Mouse (Mus musculus): ENCODE data around the gene Wars. TPM values are rescaled to one million over a fixed set of nuclear protein-coding genes. Genes with fewer than 3 reads are reported as not detected.
"Not testable (repeated sequence)": the region's sequence is repeated elsewhere in the genome, so short reads cannot be mapped to it uniquely, and the experiment has no call there.

Wars gene
- total and polyA plus RNA-seq, 3 experiments, result 53.2 to 66.3 (median 61.5) TPM

DNA sequence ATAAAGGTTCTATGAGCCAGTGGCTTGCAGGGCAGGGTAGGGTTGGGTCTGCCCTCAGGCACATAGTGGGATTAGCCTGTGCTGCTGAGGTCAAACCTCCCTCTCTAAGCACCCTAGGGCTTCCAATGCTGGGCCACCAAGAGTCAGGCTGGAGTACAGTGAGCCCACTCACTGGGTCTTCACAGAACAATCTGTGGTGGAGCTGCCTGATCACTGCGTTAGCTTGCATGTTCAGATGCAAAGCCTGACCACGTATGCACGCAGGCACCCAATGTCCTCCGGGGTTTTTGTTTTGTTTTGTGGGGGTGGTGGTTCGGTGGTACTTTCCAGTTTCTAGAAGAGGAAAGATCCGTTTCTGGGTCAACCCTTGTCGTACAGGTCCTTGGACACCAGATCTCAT lies 36.9 kb downstream of the Wars start:
- DNase-seq, result no peak

DNA sequence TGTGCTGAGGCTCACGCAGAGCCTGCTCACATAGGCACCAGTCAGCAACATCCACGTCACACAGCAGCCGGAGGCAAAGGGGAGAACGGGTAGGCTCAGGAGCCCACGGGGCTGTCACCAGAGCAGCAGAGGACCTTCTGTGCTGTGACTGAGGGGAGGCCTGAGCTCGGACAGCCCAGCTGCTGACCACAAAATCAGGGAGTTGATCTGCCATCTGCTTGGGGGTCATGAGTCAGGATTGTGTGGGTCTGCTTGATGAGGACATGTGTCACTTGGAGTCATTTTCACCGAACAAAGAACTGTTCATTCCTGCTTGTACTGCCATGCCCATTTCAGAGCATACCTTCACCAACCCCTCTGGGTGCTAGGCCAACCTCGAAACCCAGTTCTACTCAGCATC lies 37.8 kb downstream of the Wars start:
- no peak for DNase-seq

DNA sequence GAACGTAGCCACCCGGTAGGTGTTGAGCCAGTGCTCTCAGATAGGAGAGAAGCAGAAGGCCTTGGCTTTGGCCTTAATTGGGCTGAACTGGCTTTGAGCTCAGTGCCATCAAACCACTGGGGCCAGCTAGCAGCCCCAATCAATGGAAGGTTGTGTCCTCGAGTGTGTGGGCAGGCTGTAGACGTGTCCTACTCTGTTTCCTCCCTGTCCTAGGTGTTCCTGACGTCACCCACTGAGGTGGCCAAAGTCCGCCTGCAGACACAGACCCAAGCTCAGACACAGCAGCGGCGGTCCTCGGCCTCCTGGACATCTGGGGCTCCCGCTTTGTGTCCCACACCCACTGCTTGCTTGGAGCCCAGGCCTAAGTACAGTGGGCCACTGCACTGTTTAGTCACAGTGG lies 38.9 kb downstream of the Wars start:
- DNase-seq, result peak; percentile 10

DNA sequence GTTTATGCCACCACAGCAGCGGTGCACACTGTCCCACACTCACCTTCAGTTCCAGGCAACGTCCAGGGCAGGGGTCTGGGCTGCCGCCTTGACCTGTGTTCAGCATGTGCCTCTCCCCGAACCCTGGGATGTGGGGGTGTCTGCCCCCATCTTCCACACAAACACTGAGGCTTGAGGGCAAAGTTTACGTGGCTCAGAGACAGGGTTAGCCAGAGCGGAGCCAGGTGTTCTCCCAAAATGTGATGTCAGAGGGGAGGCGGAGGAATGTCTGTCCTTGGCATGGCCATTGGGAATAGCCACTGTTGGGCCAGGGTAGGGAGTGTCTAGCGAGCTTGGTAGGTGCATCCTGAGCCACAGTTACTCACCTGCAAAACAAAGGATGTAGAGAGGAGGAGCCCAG lies 41.2 kb downstream of the Wars start:
- DNase-seq, result no peak

DNA sequence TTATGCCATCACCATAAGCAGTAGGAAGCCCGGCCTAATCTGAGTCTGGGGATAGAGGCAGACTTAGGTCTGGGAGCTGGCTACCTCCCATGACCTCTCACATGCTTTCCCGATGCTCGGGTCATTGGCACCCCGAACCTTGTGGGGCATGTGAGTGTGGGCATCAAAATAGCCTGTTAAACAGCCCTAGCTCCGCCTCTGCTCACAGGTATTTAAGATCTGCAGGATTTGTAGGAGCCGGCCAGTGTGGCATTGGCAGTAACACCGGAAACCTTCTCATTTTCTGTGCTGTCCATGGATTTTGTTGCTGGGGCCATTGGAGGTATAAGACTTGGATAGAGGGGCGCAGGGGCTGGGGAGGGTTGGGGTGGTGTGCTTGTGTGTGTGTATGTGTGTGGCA lies 43.1 kb downstream of the Wars start:
- DNase-seq, result peak; percentile 23

DNA sequence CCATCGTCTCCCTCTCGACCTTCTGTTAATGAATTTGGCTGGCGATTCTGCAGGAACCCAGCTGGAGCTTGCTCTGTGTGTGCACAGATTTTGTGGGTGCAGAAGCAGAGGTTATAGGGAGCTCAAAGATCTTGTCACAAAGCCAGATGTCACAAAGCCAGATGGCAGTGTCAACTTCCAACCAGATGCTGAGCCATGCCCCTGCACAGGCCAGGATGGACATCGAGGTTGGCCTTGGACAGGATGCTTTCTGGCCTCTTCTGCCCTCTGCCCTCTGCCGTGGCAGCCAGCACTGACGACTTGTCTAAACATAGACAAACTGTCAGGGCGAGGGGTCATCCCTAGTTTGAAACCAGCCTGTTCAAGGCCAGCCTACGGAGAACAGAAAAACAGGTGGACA lies 43.8 kb downstream of the Wars start:
- DNase-seq, result peak; percentile 42

DNA sequence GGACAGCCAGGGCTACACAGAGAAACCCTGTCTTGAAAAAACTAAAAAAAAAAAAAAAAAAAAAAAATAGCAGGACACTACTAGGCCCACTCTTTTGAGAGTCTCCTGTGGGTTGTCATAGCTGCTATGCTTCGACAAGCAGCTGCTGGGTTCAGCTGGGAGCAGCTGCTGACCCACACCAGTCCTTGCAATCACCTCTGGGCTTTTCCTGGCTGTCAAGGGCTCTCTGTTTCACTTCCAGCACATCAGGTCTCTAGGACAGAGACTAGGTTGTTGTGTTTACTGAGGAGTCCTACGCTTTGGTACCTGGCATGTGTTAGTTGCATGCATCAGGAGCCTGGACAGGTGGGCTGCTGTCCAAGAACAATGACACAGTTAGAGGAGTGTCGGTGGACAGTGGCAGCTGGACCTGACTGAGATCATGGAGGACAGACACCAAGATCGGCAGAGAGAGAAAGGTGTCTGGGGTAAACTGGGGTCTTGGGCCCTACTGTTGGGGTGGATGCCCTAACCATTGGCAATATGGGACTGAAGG lies 44.4 kb downstream of the Wars start:
- DNase-seq, result peak; percentile 23

DNA sequence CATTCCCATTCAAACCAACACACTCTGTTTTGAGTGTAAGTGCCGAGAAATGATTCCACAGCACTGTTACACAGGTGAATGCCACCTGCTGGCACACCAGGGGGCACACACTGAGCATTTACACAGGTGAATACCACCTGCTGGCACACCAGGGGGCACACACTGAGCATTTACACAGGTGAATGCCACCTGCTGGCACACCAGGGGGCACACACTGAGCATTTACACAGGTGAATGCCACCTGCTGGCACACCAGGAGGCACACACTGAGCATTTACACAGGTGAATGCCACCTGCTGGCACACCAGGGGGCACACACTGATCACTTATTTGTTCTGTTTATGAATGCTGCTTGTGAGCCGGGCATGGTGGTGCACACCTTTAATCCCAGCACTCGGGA lies 45.9 kb downstream of the Wars start:
- DNase-seq, result not testable (repeated sequence)

DNA sequence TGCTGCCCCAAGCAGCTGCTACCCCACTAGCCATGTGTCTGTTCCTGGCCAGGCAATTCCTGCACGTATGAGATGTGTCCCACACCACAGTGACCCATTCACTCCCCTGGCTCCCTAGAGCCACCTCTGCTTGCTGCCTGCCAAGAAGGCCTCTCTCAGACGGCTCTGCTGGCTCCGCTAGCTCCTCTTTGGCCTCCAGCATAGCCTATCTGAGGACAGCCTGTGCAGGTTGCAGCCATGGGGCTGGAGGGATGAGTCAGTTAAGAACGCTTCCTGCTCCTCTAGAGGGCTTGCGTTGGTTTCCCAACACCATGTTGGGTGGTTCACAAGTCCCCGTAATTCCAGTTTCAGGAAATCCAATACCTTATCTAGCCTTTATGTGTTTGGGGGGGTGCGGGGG lies 51.3 kb downstream of the Wars start:
- peak; percentile 54 for DNase-seq

DNA sequence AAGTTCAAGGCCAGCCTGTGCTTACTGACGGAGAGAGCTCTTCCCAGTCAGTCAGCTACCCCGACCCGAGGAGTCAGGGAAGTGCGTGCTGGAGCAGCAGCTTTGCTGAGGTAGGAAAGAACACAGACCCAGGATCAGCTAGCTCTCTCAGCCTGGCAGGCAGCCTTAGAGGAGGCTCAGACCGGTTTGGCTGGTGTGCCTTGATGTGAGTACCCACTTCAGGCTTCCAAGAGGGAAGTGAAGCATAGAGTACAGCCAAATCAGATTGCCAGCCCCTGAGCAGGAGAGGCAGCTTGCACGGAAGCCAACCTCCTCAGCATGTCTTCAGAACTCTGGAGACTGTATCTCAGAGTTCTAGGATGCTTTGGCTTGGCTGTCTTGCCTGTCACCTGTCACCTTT lies 52.8 kb downstream of the Wars start:
- no peak for DNase-seq

DNA sequence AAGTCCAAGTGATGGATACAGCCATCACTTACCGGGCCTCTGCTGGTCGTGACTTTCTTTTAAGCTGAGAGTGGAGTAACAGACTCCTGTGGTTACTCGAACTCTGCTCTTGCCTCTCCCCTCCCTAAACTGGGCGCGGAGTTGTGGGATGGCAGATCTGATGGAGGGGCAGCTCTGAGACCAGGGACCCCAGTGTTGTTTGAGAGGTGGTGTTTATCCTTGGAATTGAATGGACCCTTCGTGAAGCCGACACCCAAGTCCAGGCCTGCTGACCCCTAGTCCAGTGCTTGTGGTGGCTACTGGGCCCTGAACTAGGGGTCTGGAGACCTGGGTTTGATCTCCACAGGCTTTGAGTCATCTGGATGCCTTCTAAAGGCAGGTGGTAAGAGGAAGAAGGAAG lies 57.3 kb downstream of the Wars start:
- no peak for DNase-seq

DNA sequence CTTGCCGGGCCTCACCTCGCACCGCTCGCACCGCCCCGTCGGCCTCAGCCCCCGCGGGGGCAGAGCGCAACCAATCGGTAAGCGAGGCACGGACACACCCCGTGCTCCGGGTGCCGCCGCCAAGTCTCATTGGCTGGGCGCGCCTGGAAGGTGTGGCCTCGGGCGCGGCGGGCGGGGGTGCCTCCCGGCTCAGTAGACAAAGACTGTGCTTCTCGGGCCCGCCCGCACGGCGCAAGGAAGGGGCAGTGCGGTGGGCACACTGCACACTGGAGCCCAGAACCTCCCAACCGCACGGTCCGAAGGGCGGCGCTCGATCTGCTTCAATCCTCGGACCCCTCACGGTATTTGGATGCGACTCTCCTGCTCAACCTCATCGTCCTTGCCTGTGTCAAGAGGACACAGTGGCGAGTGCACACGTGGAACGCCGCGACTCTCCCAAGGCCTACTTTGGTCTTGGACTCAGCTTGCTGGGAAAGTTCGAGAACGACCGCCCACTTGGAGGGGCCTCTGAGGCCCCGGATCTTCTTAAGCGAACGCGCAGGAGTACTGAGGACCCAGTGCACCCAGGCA lies 58.0 kb downstream of the Wars start, which contains the start of the genes Slc25a29 and Slc25a47:
TSS of gene Slc25a29 (minus strand) at position 44 of the 570 bp plus-strand sequence.
TSS of gene Slc25a47 (plus strand) at position 207 of the 570 bp plus-strand sequence.
- peak; percentile 99 for DNase-seq

DNA sequence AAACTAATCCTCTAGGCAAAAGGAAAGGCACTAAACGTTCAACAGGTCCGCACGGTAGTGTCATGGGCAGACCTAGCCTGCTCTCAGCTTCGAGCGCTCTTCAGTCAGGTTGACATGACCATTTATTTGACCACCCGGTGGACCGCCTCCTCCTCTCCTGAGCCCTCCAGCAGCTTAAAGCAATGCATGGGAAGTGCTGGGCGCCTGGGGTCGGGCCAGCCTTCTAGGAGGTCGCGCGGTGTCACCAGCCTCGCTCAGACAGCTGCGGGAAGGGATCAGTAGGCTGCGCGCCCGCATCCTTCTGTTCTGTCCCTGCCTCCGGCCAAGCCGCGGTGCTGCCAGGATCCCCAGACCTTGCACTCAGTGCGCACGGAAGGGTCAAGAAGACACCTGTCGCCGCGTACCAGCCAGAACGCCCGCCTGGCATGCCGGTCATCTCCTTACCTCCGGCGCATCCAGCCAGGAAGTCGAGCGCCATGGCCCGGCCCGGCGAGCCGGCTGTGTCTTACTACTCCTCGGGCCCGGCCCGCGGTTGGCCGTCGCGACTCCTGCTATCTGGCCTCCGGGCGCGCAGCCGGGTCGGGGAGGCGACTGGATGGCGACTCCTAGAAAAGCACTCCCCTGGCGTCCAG lies 58.6 kb downstream of the Wars start:
- DNase-seq, result no peak

DNA sequence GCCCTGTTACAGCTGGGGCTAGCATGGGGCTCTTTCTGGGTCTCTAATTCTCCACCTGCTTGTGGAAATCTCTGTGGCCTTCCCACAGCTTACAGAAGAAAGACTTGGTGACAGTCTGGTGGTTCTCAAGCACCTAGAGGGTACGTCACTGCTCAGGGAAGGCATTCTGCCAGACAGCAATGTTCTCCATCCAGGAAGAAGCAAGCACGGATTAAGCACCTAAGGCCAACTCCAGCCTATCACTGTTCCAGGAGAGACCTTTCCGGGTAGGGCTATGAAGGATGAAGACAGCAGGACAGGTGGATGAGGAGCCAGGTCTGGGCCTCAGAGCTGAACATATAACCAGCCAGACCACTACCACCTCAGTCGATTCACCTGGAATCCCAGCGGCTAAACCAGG lies 59.2 kb downstream of the Wars start:
- no peak for DNase-seq

DNA sequence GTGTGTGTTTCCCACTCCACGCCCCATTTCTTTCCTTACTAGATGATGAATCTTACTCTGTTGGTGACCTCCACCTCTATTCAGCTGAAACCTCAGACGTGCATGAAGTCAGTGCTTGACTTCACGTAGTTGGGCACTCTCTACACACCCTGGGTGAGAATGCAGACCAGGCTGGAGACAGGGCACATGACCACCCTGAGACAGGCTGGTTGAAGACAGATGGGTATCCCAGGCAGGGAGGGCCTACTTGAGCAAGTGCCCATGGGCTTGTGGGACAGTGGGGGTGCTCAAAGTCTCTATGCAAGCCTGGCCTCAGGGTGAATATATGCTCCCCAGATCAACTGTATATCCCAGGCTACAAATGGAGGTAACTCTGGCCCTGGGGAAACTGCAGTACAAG lies 59.6 kb downstream of the Wars start:
- DNase-seq, result no peak

DNA sequence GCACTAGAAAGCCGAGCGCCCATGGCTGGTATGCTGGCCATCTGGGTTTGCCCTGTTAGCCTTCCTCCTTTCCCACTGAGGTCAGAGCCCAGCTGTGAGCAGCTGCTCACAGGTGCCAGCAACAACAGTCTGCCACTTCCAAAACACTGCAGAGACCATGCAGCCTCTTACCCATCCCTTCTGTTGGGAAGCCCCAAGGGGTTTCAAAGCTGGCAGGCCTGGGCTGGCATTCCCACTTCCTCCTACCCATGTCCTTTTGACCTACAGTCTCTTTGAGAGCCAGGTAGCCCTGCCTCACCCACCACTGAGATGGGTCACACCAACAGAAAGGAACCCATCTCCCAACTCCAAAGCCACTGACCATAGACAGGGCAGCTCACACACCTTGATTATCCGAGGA lies 60.6 kb downstream of the Wars start:
- DNase-seq, result no peak

DNA sequence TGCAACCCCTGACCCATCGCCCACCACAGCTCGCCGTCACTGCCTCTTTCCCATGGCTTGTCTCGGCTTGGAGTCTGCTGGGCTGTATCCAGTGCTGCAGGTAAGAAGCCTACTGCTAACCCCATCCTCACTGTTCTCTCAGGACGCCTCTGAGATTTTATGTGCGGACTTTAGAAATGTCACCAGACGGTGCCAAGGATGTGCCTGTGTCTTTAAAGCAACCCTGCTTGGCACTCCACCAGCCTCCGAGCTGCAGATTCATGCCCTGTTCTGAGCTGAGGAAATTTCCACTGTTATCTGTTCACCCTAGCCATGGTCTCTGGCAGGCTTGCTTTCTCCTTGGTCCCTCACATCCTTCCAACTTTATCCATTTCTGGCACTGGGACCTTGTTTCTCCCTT lies 61.1 kb downstream of the Wars start:
- peak; percentile 87 for DNase-seq

DNA sequence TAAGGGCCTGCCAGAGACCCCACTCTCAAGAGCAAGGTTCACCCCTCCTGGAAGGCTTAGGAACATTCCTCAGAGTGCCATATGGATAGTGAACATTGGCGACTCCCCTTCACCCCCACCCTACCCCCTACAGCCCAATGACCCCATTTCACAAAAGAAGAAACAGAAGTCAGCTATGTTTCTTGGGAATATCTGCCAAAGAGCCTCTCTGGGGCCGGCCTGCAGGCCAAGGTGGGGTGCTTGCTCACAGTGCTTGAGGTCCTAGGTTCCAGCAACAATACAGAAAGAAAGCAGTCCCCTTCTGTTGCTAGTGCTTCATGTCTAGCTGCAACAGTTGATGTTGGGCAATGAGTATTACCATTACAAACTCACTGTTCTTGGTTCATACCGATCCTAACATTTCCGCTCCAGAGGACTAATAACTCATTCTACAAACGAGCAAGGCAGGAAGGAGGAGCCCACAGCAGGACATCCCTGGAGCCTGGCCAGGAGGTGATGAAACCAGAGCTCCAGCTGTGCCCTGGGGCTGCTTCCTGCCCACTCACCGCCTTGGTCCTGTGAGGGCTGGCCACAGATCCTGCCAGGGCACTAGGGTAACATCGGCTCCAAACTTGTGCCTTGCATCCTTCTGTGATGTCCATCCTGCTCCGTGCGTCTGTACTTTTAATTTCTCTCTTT lies 61.9 kb downstream of the Wars start:
- peak; percentile 97 for DNase-seq

DNA sequence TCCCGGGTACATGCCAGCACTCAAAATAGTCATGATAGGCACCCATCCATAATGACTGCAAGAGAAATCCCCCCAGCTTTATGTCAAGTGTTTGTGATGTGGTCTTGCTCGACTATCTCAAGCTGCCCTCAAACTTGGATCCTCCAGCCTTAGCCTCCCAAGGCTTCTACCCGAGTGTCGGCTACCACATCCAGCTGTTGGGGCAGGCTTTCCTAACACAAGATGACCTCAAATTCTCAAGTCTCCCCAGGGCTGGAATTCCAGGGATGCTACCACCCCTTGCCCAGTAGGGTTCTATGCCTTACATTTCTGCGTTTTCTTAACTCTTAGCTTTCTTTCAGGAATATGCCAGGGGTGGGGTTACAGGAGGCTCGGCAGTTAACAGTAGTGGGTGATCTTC lies 63.6 kb downstream of the Wars start:
- no peak for DNase-seq

DNA sequence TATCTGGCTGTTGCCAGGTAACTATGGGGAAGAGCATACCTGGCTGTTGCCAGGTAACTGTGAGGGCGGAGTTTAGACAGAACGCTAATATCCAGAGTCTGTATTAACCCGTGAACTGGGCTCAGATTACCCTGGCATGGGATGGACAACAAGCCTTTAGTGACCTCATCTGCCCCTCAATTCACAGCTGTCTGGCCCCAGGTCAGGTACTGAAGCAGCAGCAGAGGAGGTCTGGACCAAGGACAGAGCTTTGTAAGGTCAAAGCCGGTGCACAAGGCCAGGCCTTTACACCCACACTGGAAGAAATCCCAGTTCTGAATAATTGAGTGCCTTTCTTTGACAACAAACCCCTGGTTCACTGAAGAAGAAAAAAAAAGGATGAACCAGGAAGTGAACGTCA lies 64.3 kb downstream of the Wars start:
- peak; percentile 81 for DNase-seq

DNA sequence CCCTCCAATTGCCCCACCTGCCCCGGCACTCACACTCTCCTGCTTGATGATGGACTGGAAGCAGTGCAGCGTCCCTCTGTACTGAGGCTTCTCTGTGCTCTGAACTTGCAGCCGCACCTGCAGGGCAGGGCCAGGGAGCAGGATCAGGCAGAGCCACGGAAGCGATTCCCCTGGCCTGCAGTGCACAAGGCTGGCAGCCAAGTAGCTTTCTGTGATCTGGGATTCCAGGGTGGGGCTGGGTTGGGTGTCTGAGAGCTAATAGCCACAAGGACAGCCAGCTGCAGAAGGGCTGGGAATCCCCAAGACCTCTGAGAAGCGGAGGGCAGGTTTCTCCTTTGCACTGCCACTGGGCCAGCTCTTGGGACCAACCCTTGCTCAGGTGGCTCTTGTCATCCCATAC lies 66.3 kb downstream of the Wars start:
- no peak for DNase-seq

DNA sequence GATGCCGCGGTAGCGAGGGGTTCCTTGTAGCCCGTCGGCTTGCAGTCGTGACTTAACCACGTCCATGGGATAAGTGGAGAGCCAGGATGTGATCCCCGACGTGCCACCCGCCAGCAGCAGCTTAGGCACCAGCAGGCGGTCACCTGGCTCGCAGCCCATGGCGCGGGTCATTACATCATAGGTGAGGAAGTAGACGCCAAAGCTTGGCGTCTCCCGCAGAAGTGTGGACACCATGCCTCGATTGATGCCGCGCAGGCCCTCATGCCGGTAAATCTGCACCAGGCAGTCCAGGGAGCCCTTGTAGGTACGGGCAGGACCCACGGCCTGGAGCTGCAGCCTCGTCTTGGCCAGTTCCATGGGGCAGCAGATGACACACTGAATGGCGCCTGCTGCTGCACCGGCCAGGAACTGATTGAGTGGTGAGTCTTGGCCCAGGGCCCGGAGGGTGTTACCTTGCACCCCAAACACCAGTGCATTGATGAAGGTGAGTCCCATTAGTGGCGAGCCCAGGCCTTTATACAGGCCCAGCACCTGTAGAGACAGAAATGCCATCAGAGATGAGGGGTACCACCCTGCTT lies 66.9 kb downstream of the Wars start:
- no peak for DNase-seq
